ENCODE assay signal across 20 mouse cellular contexts in genomic region chr19:28205691-28206090, GRCm38 (mm10).
DNase-seq lines count a peak whose midpoint lies in the region; ATAC-seq and TF ChIP-seq lines count a peak whose summit lies in the region.
"Had no signal": no experiment of that assay in that cellular context is flagged by ENCODE, and none has a peak within 500 bp of the region (broad histone marks: within the 10 kb centered on the region; RNA-seq: fewer than 3 reads in every experiment).

No protein-coding gene starts in this region.

- H3K4me3 ChIP-seq in intestine, embryonic 15.5 days (replicated peaks), result no peak overlapping the region
- H3K4me3 ChIP-seq in intestine, embryonic 16.5 days (ENCODE audit: low read length), result no peak overlapping the region
- no peak overlapping the region for H3K4me3 ChIP-seq in intestine, postnatal 0 days (ENCODE audit: low read depth, low read length)
- H3K4me3 ChIP-seq in stomach, embryonic 15.5 days (replicated peaks), result no peak overlapping the region
- H3K4me3 ChIP-seq: forebrain, embryonic 10.5 days; forebrain, embryonic 13.5 days; hindbrain, embryonic 12.5 days; hindbrain, embryonic 15.5 days had no signal

- no peaks in the 10 kb centered on the region for H3K27me3 ChIP-seq in intestine, embryonic 15.5 days (replicated peaks)
- no peaks in the 10 kb centered on the region for H3K27me3 ChIP-seq in intestine, embryonic 16.5 days (replicated peaks; ENCODE audit: control insufficient read depth, insufficient read depth, low read length)
- no peaks in the 10 kb centered on the region for H3K27me3 ChIP-seq in intestine, postnatal 0 days (replicated peaks; ENCODE audit: control insufficient read depth, insufficient read depth, low read length)
- H3K27me3 ChIP-seq in stomach, embryonic 15.5 days (replicated peaks), result no peaks in the 10 kb centered on the region
- H3K27me3 ChIP-seq: forebrain, embryonic 13.5 days; hindbrain, embryonic 12.5 days; hindbrain, embryonic 15.5 days had no signal

- no peaks in the 10 kb centered on the region for H3K9me3 ChIP-seq in intestine, embryonic 15.5 days
- H3K9me3 ChIP-seq in intestine, embryonic 16.5 days (ENCODE audit: control insufficient read depth, low read length), result no peaks in the 10 kb centered on the region
- H3K9me3 ChIP-seq in intestine, postnatal 0 days (ENCODE audit: control insufficient read depth), result no peaks in the 10 kb centered on the region
- H3K9me3 ChIP-seq in stomach, embryonic 15.5 days, result no peaks in the 10 kb centered on the region
- H3K9me3 ChIP-seq: forebrain, embryonic 13.5 days; hindbrain, embryonic 12.5 days; hindbrain, embryonic 15.5 days had no signal

- no peak overlapping the region for H3K9ac ChIP-seq in intestine, embryonic 15.5 days
- H3K9ac ChIP-seq in intestine, embryonic 16.5 days (ENCODE audit: low read depth, low read length), result no peak overlapping the region
- H3K9ac ChIP-seq in intestine, postnatal 0 days (ENCODE audit: low read depth, low read length), result no peak overlapping the region
- no peak overlapping the region for H3K9ac ChIP-seq in stomach, embryonic 15.5 days
- H3K9ac ChIP-seq: forebrain, embryonic 13.5 days; hindbrain, embryonic 12.5 days; hindbrain, embryonic 15.5 days had no signal

- no peaks in the 10 kb centered on the region for H3K36me3 ChIP-seq in intestine, embryonic 15.5 days
- no peaks in the 10 kb centered on the region for H3K36me3 ChIP-seq in intestine, embryonic 16.5 days (ENCODE audit: control insufficient read depth, insufficient read depth, low read length)
- H3K36me3 ChIP-seq in intestine, postnatal 0 days (ENCODE audit: control insufficient read depth, insufficient read depth), result no peaks in the 10 kb centered on the region
- no peaks in the 10 kb centered on the region for H3K36me3 ChIP-seq in stomach, embryonic 15.5 days
- H3K36me3 ChIP-seq: forebrain, embryonic 10.5 days; hindbrain, embryonic 12.5 days; hindbrain, embryonic 15.5 days had no signal

- no peak for DNase-seq in kidney, adult 9 months
- no peak for DNase-seq in right cerebral cortex, postnatal 10 days (ENCODE audit: low spot score in 2 of 2)
- DNase-seq: adrenal gland, adult 8-10 months; adrenal gland, postnatal 25 days; cerebellum, adult 11-12 months; cerebellum, adult 8-10 months; cerebellum, postnatal 10 days; gastrocnemius, postnatal 10 days; heart, adult 11 months had no signal

- no peak for TF ChIP-seq CTCF in intestine, postnatal 0 days (IDR thresholded peaks at IDR 0.05; ENCODE audit: low read depth)

- no peak overlapping the region for H3K4me2 ChIP-seq in intestine, embryonic 15.5 days (replicated peaks)
- no peak overlapping the region for H3K4me2 ChIP-seq in intestine, embryonic 16.5 days (ENCODE audit: low read depth, low read length)
- no peak overlapping the region for H3K4me2 ChIP-seq in intestine, postnatal 0 days (replicated peaks; ENCODE audit: low read depth)
- H3K4me2 ChIP-seq in stomach, embryonic 15.5 days, result no peak overlapping the region
- H3K4me2 ChIP-seq: forebrain, embryonic 13.5 days; heart, embryonic 11.5 days; hindbrain, embryonic 12.5 days; hindbrain, embryonic 15.5 days had no signal

- peak; percentile 20; the same call in 1 of the 2 replicates for ATAC-seq in intestine, embryonic 15.5 days
- ATAC-seq in intestine, embryonic 16.5 days, result no peak; the same call in 1 of the 2 replicates
- ATAC-seq in intestine, postnatal 0 days, result peak; percentile 41; the same call in 1 of the 2 replicates
- peak; percentile 22; the same call in 1 of the 2 replicates for ATAC-seq in stomach, embryonic 15.5 days (ENCODE audit: insufficient read depth, low FRiP score, low read depth)
- ATAC-seq: activated CD4-positive, CD25-positive, alpha-beta regulatory T cell, adult 4 months; forebrain, embryonic 13.5 days; forebrain, embryonic 16.5 days had no signal

- no peak overlapping the region for H3K27ac ChIP-seq in intestine, embryonic 15.5 days
- H3K27ac ChIP-seq in intestine, embryonic 16.5 days (ENCODE audit: low read length), result no peak overlapping the region
- no peak overlapping the region for H3K27ac ChIP-seq in intestine, postnatal 0 days (ENCODE audit: low read depth, low read length)
- H3K27ac ChIP-seq in stomach, embryonic 15.5 days, result no peak overlapping the region
- H3K27ac ChIP-seq: forebrain, embryonic 10.5 days; forebrain, embryonic 13.5 days; hindbrain, embryonic 12.5 days; hindbrain, embryonic 15.5 days had no signal

- 81% methylated on average over 4 of the region's 4 CpGs for WGBS in intestine, embryonic 15.5 days
- WGBS in intestine, embryonic 16.5 days, result 82% methylated on average over 4 of the region's 4 CpGs
- 73% methylated on average over 4 of the region's 4 CpGs for WGBS in intestine, postnatal 0 days
- WGBS in stomach, embryonic 15.5 days, result 72% methylated on average over 4 of the region's 4 CpGs

- H3K4me1 ChIP-seq in intestine, embryonic 15.5 days (replicated peaks), result no peaks in the 10 kb centered on the region
- H3K4me1 ChIP-seq in intestine, embryonic 16.5 days (ENCODE audit: control insufficient read depth, insufficient read depth, low read length), result no peaks in the 10 kb centered on the region
- H3K4me1 ChIP-seq in intestine, postnatal 0 days (replicated peaks; ENCODE audit: control insufficient read depth, insufficient read depth, low read length), result no peaks in the 10 kb centered on the region
- H3K4me1 ChIP-seq in stomach, embryonic 15.5 days, result no peaks in the 10 kb centered on the region
- H3K4me1 ChIP-seq: forebrain, embryonic 10.5 days; forebrain, embryonic 13.5 days; hindbrain, embryonic 12.5 days; hindbrain, embryonic 15.5 days had no signal
